Mouse (Mus musculus) forebrain, postnatal 0 days (tissue): ENCODE results near the gene Pidd1. TPM values are rescaled to one million over a fixed set of nuclear protein-coding genes. Genes with fewer than 3 reads are reported as not detected.
"Not testable (repeated sequence)": the region's sequence is repeated elsewhere in the genome, so short reads cannot be mapped to it uniquely, and the experiment has no call there.

Experiments
- ATAC-seq: fragments of 200-750 bp; cut with Nextera tagmentation; 2 replicates; pipeline ENCODE4 v1.8.0; 2017; ENCODE audit warnings: mild to moderate bottlenecking, moderate library complexity
- DNase-seq: peaks from one replicate; pipeline ENCODE4 v3.0.0-alpha.2; 2015
- H3K27ac ChIP-seq: fragments of 300-500 bp; sonication (generic); 2 replicates; pipeline ENCODE4 v1.5.1; 2014; ENCODE audit warnings: low read depth, mild to moderate bottlenecking, antibody characterized with exemption, low read length, moderate library complexity, mixed read lengths
- H3K27me3 ChIP-seq: fragments of 300-500 bp; sonication (generic); 2 replicates; pipeline ENCODE4 v1.6.1; 2014; ENCODE audit warnings: mild to moderate bottlenecking, low read length, mixed read lengths; ENCODE audit not compliant: insufficient read depth
- H3K36me3 ChIP-seq: fragments of 300-500 bp; sonication (generic); 2 replicates; pipeline ENCODE4 v1.6.1; 2014; ENCODE audit warnings: mild to moderate bottlenecking, moderate library complexity; ENCODE audit not compliant: insufficient read depth
- H3K4me1 ChIP-seq: fragments of 300-500 bp; sonication (generic); 2 replicates; pipeline ENCODE4 v1.6.1; 2014; ENCODE audit warnings: antibody characterized with exemption; ENCODE audit not compliant: insufficient read depth
- H3K4me2 ChIP-seq: fragments of 300-500 bp; sonication (generic); 2 replicates; pipeline ENCODE4 v1.6.1; 2014; ENCODE audit warnings: low read depth, mild to moderate bottlenecking, moderate library complexity
- H3K4me3 ChIP-seq: fragments of 300-500 bp; sonication (generic); 2 replicates; pipeline ENCODE4 v1.5.1; 2014; ENCODE audit warnings: low read depth, low read length, mixed read lengths
- H3K9ac ChIP-seq: fragments of 300-500 bp; sonication (generic); 2 replicates; pipeline ENCODE4 v1.6.1; 2014; ENCODE audit warnings: mild to moderate bottlenecking
- H3K9me3 ChIP-seq: fragments of 300-500 bp; sonication (generic); 2 replicates; pipeline ENCODE4 v1.6.1; 2016; ENCODE audit warnings: low read length
- CTCF ChIP-seq: sonication (generic); IDR thresholded peaks from 2 replicates; pipeline ENCODE4 v1.5.1; 2016; ENCODE audit warnings: antibody characterized with exemption, control low read depth, low read depth
- WGBS: fragments of 180-500 bp; shearing (Covaris S2); extraction: QIAGEN DNeasy Blood & Tissue Kit; methylation state at CpG from one replicate; pipeline ENCODE4 v1.1.7; 2014; 5-methylcytosine and 5-hydroxymethylcytosine counted together
- polyA plus RNA-seq: library from polyadenylated mRNA; unstranded; fragments of >200 nt; fragmentation: Nextera tagmentation; extraction: Ambion mirVana; gene quantifications from 2 replicates; pipeline ENCODE4 v1.2.1, GENCODE M21; 2015
- total RNA-seq: library from RNA; depleted of rRNA; stranded (reverse); fragments of >200 nt; gene quantifications from 2 replicates; pipeline ENCODE4 v1.2.3, GENCODE M21; 2014

Pidd1 gene
- total and polyA plus RNA-seq, 2 experiments from 2014 or later: 2.0 to 2.3 TPM

DNA sequence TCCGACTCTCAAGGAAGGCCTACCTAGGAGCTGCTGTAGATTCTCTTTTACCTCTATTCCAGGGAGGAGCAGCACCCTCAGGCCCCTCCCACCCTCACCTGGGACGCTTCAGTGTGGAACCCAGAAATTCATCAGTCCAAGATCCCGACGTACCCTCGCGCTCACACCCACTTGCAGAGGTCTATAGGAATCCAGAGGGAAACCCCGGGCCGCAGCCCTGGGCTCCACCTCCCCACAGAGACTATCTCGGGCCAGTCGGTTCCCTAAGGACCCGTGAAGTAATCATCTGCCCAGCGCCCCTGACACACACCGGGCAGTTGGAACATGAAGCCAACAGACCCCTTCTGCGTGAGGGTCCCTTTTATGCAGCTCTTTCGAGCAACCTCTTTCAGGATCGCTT, 30.5 kb downstream of the Pidd1 start:
- DNase-seq (no peak), ATAC-seq (no peak)
- WGBS: 5% methylated on average over 16 of the region's 16 CpGs
- Histone ChIP-seq H3K27ac (peak overlapping the region; percentile 82), H3K4me1 (peaks cover 13% of the 10 kb centered on the region; the same call in 1 of the 2 replicates), H3K9me3 (no peaks in the 10 kb centered on the region), H3K4me2 (peak overlapping the region; percentile 87), H3K36me3 (peaks cover 13% of the 10 kb centered on the region), H3K4me3 (peak overlapping the region; percentile 71), H3K27me3 (no peaks in the 10 kb centered on the region), H3K9ac (peak overlapping the region; percentile 91)
- TF ChIP-seq CTCF: no peak

DNA sequence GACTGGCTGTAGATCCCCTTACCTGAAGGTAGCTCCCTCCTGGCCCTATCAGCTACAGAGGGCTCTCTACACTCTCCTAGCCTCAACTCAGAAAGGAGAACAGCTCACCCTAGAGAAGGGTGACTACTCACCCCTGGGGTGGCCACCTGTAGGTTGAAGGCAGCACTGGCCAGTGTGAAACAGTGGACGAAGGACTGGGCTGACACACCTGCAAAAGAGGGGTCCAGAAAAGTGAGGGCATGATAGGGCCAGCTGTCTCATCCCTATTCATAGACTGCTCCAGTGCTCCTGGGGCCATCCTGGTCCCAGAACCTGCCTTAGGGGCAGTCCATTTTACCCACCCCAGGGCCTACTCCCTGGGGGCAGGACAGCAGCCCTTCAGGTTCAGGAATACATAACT, 32.2 kb downstream of the Pidd1 start:
- Histone ChIP-seq H3K4me2 (no peak overlapping the region), H3K36me3 (peaks cover 14% of the 10 kb centered on the region), H3K9me3 (no peaks in the 10 kb centered on the region), H3K9ac (no peak overlapping the region), H3K27me3 (no peaks in the 10 kb centered on the region), H3K4me1 (peaks cover 13% of the 10 kb centered on the region; the same call in 1 of the 2 replicates), H3K4me3 (no peak overlapping the region), H3K27ac (no peak overlapping the region)
- ATAC-seq (no peak), DNase-seq (no peak)
- TF ChIP-seq CTCF: 0 out of 2 replicates have a peak, but pooled peaks have one; percentile 4
- WGBS: 100% methylated on average over 1 of the region's 1 CpGs

DNA sequence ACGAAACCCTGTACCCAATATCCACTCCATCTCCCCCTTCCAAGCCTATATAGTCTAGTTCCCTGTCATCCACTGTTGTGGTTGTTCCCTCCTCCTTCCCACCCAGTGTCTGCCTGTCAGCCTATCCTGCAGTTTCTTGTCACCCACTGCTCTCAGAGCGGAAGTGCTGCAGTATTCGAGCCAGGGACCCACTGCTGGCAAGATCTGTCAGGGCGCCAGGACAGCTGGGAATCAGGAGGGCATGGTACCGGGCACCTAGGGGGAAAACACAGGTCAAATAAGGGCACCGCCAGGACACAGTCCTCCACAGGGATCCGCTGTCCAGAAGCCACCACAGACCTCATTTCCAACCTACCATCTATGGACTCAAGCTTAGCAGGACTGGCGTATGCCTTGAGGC, 33.2 kb downstream of the Pidd1 start:
- TF ChIP-seq CTCF: no peak
- no peak overlapping the region for H3K27ac ChIP-seq
- no peak overlapping the region for H3K4me3 ChIP-seq
- no peak overlapping the region for H3K4me2 ChIP-seq
- H3K9ac ChIP-seq: no peak overlapping the region
- no peaks in the 10 kb centered on the region for H3K9me3 ChIP-seq
- H3K27me3 ChIP-seq: no peaks in the 10 kb centered on the region
- DNase-seq: no peak
- H3K4me1 ChIP-seq: peaks cover 13% of the 10 kb centered on the region; the same call in 1 of the 2 replicates
- no peak for ATAC-seq
- peaks cover 14% of the 10 kb centered on the region for H3K36me3 ChIP-seq
- WGBS: 91% methylated on average over 8 of the region's 8 CpGs

DNA sequence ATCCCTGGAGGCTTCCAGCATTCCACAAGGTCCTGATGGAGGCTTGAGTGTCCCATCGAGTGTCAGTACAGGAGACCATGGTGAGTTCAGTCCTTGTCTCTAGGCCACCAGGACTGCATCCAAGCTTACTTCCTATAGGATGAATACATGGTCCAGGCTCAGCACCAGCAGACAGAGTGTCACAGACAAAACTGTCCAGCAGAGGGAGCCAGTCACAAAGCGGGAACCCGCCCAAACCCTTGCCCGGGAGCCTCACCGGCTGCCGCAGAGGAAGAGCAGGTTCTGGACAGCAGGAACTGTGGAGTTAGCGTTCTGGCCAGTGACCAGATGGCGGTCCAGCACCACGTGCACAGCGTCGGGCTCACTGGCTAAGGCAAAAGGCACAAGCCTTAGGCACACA, 35.0 kb downstream of the Pidd1 start:
- no peak overlapping the region for H3K9ac ChIP-seq

DNA sequence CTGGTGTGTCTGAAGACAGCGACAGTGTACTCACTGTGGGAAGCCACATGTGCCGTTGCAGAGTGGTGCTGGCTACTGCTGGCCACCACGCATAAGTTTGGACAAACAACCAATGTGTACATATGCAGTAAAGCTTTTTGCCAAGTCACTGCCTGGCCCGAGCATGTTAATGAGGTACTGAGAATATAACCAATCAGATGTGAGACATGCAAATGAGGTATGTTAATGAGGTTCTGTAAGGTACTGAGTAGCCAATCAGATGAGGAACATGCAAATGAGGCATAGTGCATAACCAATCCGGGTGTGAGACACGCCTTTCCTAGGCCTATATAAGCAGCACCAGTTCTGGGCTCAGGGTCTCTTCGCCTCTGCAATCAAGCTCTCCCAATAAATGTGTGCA, 36.2 kb downstream of the Pidd1 start:
- not testable (repeated sequence) for DNase-seq, ATAC-seq, H3K27me3 ChIP-seq, H3K4me3 ChIP-seq, H3K9me3 ChIP-seq, H3K4me1 ChIP-seq, H3K9ac ChIP-seq, H3K27ac ChIP-seq, H3K4me2 ChIP-seq
- H3K36me3 ChIP-seq: peaks cover 17% of the 10 kb centered on the region
- 95% methylated on average over 7 of the region's 7 CpGs for WGBS

More for the DNA sequence above, 35.0 kb downstream of the Pidd1 start:
- WGBS: 9% methylated on average over 11 of the region's 11 CpGs
- no peaks in the 10 kb centered on the region for H3K9me3 ChIP-seq
- no peaks in the 10 kb centered on the region for H3K27me3 ChIP-seq
- H3K4me3 ChIP-seq: no peak overlapping the region
- DNase-seq (peak; percentile 88), ATAC-seq (peak; percentile 76)
- 0 out of 2 replicates have a peak overlapping the region, but pooled peaks have one; percentile 17 for H3K4me2 ChIP-seq
- H3K4me1 ChIP-seq: peaks cover 10% of the 10 kb centered on the region; the same call in 1 of the 2 replicates
- TF ChIP-seq CTCF: peak; percentile 91
- H3K36me3 ChIP-seq: peaks cover 14% of the 10 kb centered on the region
- H3K27ac ChIP-seq: peak overlapping the region; percentile 41; the same call in 1 of the 2 replicates

DNA sequence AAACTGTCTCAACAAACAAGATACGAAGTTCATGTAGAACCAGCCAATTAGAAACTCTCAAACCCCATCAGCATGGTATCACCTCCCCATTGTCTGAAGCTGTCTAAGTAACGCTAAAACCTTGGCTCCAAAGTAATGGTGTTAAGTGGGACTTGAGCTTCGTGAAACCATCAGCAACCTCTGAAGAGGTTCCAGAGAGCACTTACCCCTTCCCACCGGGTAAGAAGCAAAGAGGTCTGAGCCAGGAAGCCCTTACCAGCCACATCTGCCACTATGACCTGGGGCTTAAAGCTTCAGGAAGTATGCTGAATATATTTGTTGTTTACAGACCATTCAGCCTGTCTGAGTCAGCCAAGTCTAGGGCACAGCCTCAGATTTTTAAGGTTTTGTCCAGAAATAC, 38.4 kb downstream of the Pidd1 start:
- no peak overlapping the region for H3K9ac ChIP-seq
- no peak overlapping the region for H3K4me2 ChIP-seq
- 0 out of 2 replicates have a peak, but pooled peaks cover 3% of the 10 kb centered on the region for H3K4me1 ChIP-seq
- H3K27me3 ChIP-seq: no peaks in the 10 kb centered on the region
- no peak overlapping the region for H3K27ac ChIP-seq
- peaks cover 39% of the 10 kb centered on the region for H3K36me3 ChIP-seq
- no peak for ATAC-seq
- H3K9me3 ChIP-seq: no peaks in the 10 kb centered on the region
- no peak for TF ChIP-seq CTCF
- H3K4me3 ChIP-seq: no peak overlapping the region
- 72% methylated on average over 4 of the region's 4 CpGs for WGBS
- DNase-seq: no peak

DNA sequence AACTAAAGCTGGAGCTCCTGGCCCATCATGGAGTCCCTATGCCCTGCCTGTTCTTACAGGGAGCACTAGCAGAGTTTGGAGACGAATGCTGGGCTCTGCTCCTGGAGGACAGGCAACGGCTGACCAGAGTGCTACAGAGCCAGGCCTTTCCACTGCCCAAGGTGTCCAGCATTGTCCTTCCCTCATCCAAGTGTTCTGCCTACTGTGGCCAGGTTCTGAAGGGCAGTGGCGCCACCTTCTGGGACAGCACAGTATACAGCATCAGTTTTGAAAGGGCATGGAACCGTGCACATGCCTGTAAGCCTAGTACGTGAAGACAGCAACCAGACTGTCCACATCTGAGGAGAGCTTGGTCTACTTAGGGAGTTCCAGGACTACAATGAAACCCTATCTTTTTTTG, 40.5 kb downstream of the Pidd1 start:
- peak; percentile 84 for TF ChIP-seq CTCF
- Histone ChIP-seq H3K36me3 (peaks cover 48% of the 10 kb centered on the region), H3K4me1 (no peaks in the 10 kb centered on the region), H3K4me2 (no peak overlapping the region), H3K27me3 (no peaks in the 10 kb centered on the region), H3K9ac (no peak overlapping the region), H3K4me3 (no peak overlapping the region), H3K9me3 (no peaks in the 10 kb centered on the region), H3K27ac (no peak overlapping the region)
- DNase-seq (peak; percentile 43), ATAC-seq (peak; percentile 75)
- WGBS: 35% methylated on average over 5 of the region's 5 CpGs

DNA sequence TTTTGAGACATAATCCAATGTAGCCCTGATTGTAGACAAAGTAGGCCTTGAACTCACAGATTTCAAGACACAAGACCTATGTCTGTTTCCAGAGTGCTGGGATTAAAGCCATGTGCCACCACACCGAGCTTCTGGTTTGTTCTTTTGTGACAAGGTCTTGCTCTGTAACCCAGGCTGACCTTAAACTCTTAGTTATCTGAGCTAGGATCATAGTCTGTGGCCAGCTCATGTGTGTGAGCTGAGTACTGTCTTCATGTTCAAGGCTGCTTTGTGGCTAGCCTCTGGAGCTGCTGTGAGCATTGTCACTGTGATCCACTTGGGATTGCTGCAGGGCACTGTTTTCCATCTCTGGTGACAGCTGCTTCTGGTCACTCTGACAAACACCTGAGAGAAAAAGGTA, 48.5 kb downstream of the Pidd1 start:
- 85% methylated on average over 1 of the region's 1 CpGs for WGBS
- Histone ChIP-seq H3K36me3 (peaks cover 39% of the 10 kb centered on the region), H3K4me1 (peaks cover 7% of the 10 kb centered on the region)

More for the DNA sequence above, 48.5 kb downstream of the Pidd1 start:
- Histone ChIP-seq H3K27ac (no peak overlapping the region), H3K9me3 (no peaks in the 10 kb centered on the region), H3K9ac (no peak overlapping the region), H3K4me3 (no peak overlapping the region), H3K4me2 (no peak overlapping the region), H3K27me3 (no peaks in the 10 kb centered on the region)
- ATAC-seq (no peak), DNase-seq (no peak)
- TF ChIP-seq CTCF: no peak
